Mouse (Mus musculus): ENCODE data around the gene Nap1l1.

Nap1l1 gene

DNA sequence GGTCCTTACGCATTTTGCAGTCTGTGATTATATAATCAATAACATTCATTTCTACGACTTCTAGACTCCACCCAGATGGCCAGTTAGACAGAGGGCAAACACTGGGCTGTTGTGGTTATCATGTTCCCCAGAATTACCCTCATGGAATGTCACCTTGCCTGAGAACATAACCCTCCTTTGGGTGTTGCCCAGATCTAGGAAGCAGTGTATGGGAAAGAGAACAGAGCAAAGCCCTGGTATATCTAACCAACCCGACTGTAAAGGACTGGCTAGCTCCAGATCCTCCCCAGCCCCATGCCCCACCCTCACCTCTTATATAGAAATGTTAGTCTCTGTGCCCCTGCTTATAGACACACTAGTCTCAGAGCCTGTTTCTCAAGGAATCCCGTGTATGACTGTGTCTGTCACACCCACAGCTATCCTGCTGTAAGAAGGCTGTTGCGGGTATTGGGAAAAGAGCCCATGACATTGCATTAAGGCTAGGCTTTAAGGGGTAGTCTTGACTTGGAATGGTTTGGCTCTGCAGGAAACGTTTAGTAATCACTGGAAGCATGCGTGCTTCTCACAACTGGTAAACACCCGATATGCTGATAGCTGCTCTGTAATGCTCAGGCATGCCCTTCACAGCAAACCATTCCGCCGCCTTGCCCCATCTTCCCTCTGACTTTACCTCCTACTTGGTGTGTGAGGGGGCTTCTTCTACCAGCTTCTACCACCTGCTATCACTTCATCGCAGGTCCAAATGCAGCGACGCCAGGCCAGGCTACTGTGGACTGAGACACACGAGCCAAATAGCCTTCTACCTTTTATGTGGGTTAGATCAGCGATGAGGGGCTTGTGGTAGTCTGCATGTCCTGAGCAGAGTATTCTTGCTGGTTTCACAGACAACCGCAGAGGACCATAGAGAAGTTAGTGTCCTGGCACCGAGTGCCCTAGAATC lies 42.3 kb downstream of the Nap1l1 start:
- DNase-seq (ENCODE audit: low spot score): no peak

- peak; percentile 68 for DNase-seq (ENCODE audit: low spot score)
Measured at GRCm38 (mm10) chr10:111516172-111516588, 43.2 kb downstream of the Nap1l1 start.

GRCm38 (mm10) chr10:111516804-111517436 lies 43.9 kb downstream of the Nap1l1 start:
- DNase-seq (ENCODE audit: low spot score): no peak

- no peak for DNase-seq (ENCODE audit: low spot score)
Measured at GRCm38 (mm10) chr10:111518350-111518749, 45.3 kb downstream of the Nap1l1 start.

- no peak for DNase-seq (ENCODE audit: low spot score)
Measured at GRCm38 (mm10) chr10:111519620-111520370, 46.8 kb downstream of the Nap1l1 start.

DNA sequence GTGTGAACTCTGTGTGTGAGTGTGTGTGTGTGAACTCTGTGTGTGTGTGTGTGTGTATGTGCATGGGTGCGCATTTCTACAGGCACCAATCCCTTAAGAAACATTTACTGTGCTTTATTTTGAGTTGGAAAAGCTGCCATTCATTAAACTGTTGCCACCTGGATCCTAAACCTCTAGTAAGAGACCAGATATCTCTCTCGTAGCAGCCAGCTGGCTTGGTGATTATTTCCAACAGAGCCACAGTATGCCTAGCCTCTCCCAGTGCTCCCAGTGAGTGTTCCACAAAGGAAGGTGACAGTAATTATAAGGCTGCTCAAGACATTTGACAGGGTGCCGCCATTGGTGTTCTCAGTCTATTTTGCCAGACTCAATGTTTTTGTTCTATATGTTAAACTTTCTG lies 47.6 kb downstream of the Nap1l1 start:
- no peak for DNase-seq (ENCODE audit: low spot score)

DNA sequence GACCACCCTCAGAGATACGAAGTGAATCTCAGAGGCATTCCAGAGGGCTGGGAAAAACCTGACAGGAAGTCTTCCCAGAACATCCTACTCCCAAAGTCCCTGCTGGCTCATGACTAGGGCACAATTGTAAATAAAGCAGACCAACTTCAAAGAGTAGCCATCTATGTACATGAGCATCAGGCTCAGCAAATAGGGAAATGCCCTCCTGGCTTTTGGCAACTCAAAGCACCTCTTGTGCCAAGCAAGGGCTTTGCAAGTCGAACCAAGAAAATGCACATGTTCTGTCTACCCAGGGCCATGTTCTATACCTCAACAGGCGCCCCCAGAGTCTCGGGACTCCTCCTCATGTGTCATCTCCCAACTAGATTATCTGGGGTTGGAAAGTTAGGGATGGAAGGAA lies 48.6 kb downstream of the Nap1l1 start:
- no peak for DNase-seq (ENCODE audit: low spot score)

- DNase-seq (ENCODE audit: low spot score): no peak
Measured at GRCm38 (mm10) chr10:111522230-111522629, 49.2 kb downstream of the Nap1l1 start.

DNA sequence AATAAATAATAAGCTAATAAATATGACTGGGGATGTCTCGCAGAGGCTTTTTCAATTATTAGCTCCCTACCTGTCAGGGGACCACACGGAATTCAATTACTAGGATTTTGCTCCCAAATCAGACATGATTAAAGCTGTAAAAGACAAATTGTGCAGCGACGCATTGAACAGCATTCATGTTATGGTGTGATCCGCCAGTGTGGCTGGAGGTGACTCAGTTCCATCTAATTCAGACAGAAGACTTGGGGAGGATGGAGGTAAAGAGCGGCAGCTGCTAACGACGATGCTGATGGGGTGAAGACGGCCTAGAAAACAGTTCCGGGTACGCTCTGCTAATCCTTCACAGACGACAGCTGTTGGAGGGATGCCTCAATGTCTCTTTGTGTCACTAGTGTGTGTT lies 50.9 kb downstream of the Nap1l1 start:
- DNase-seq (ENCODE audit: low spot score): no peak

- no peak for DNase-seq (ENCODE audit: low spot score)
Measured at GRCm38 (mm10) chr10:111527057-111527456, 54.0 kb downstream of the Nap1l1 start.

DNA sequence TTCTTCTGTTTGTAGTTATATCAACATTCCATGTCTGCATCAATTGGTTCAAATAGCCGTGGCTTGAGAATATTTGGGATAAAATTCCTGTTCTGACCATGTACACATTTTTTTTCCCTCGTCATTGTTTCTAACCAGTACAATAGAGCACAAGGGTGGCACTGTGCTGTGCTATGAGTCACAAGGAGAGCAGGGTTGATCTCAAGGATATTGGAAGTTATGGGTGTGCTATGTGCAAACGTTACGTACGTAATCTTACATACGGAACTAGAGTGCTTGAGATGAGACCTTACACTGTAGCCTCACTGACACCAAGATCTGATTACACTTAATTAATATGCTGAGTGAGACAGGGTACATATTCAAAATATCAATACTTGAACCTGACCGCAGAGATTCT lies 54.6 kb downstream of the Nap1l1 start:
- DNase-seq (ENCODE audit: low spot score): no peak

DNA sequence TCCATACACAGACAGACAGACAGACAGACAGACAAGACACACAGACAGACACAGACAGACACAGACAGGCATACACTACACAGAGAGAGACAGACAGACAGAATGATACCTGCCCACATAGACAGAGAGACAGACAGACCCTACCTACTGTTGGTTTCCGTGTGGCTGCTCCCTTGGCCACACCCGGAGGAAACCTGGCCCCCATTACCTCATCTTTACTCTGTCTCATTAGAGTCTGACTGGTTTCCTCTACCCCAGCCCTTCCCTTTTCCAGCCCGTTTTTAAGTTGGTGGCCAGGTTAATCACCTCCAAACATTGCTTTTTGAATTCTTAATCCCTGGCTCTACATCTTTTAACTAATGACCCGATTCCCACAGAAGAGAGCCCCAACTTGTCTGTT lies 55.3 kb downstream of the Nap1l1 start:
- DNase-seq (ENCODE audit: low spot score): no peak

DNA sequence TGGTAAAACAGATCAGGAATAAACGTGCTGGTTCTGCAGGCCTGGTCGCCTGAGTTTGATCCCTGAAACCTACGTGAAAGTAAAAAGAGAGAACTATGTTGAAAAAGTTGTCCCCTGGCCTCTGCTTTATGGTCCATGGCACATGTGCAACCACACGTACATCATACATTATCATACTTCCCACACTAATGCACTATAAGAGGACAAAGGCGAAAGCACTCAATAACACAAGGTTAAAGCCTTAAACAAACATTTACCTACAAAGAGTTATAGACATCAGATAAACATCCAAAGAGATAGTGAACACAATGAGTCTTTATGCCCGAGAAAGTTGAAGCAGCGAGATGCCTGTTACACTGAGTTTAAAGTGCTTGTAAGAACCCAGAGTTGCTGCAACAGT lies 57.4 kb downstream of the Nap1l1 start:
- DNase-seq (ENCODE audit: low spot score): no peak

DNA sequence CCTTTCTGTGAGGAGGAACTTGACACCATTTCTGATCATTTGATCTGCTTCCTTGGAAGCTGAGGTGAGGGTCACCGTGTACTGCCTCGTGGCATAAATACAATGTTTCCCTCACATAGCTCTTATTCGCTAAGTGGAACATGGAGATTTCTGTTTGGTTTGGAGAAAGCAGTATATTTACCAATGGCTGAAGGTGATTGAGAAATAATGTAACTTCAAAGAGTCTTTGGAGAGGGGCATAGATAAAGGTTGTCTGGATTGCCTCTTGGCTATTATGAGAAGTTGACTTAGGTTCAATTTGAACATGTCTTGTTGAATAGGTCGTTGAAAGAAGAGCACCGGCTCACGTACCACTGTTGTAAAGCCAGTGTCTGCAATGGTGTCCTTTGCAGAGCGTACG lies 61.7 kb downstream of the Nap1l1 start:
- no peak for DNase-seq (ENCODE audit: low spot score)

DNA sequence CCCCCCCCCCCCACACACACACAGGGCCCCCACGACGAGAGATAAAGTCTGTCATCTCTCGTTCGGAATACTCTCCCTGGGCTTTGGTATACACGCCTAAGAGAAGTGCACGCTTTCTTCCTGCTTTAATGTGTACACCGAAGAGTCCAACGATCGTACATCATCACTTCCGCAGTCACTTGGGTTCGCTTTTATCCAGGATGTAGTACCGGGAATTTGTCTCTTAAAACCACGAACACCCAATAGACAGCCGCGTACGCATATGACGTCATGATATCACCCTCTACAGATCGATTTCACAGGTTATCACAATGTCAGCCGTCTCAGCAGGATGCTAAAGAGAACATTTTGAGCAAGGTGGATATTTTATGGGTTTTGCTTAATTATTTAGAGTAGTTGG lies 64.4 kb downstream of the Nap1l1 start:
- DNase-seq (ENCODE audit: low spot score): no peak

DNA sequence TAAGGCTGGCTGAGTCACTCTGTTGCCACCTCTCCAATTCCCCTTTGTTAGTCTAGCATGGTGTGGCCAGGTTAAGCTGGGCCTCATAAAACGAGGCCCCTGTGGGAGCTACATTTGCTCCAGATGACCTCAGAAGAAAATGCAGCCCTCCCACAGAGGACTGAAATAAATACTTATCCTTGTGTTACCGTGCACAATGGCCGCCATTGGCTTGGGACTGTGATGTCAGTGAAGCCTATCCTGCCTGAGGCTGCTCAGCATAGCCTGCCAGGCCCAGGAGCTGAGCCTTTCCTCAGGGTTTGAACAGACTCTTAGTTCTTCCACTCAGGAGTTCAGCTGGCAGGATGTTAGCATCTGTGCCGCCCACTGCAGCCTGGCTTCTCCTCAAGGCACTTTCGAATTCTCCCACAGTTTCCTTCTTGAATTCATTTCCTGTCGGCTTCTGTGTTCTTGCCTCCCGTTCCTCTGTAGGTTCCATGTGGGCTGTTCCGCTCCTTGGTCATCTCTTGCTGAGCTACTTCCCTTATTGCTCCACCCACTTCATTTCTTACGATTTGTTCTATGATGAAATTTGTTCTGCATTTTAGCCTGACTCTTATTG lies 66.8 kb downstream of the Nap1l1 start:
- DNase-seq (ENCODE audit: low spot score): no peak

DNA sequence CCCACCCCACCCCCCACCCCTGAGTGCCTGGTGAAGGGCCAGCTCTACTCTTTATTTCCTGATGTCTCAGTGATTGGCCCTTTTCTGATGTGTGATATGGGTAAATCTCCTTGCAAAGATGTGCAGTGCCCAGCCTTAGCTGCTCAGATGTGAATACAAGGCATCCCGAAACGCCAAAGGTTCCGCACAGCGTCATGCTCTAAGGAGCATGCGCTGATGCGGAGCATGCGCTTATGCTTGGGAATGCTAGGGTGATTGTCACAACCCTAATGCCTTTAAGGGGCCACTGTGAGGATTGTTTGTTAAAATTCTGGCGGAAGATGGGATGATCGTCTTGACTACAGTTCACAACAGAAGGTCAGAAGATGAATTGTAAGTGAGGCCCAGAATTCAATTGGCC lies 67.7 kb downstream of the Nap1l1 start:
- DNase-seq (ENCODE audit: low spot score): no peak

DNA sequence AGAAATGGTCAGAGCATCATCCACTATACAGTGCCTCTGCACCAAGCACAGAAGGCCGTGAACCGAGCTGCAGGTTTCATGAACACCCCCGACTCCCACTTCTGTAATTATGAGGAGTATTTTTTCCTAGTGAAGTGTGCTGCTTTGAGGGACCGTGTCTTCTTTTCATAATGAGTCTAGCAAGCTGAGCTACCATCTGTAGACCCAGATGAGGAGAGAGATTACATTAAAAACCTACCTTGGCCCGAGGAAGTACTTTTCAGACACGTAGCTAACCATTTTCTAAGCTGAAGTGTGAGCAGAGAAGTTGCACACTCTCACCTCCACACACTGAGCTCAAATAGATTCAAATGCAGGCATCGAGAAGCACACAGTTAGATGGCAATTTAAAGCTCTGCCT lies 70.1 kb downstream of the Nap1l1 start:
- DNase-seq (ENCODE audit: low spot score): no peak

- DNase-seq (ENCODE audit: low spot score): peak; percentile 85
Measured at GRCm38 (mm10) chr10:111543781-111544260, 70.8 kb downstream of the Nap1l1 start.

GRCm38 (mm10) chr10:111544311-111544710 lies 71.3 kb downstream of the Nap1l1 start:
- DNase-seq (ENCODE audit: low spot score): no peak

DNA sequence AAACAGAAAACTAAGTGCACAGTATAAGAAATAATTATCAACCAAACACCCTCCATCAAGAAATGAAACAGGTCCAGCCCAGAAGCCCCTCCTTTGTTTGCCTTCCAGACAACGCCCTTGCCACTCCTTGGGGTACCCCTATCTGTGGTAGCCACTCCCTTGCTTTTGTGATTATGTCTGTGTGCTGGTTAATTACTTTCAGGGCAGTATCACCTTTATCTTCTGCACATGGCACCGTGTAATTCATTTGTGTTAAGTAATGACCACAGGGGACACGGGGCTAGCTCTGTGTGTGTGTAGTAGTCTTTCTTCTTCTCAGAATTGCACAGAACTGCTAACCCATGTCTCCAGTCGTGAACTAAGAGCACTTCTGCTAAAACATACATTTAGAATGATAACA lies 72.6 kb downstream of the Nap1l1 start:
- DNase-seq (ENCODE audit: low spot score): no peak
